Mouse (Mus musculus): ENCODE data around the gene Macf1. TPM values are rescaled to one million over a fixed set of nuclear protein-coding genes. Genes with fewer than 3 reads are reported as not detected.

The Macf1 gene
- polyA plus RNA-seq, 1 experiment from 2014 or later = 120 TPM

- no peak for ATAC-seq (ENCODE audit: low FRiP score)
- peaks cover 70% of the 10 kb centered on the region for H3K36me3 ChIP-seq (replicated peaks; ENCODE audit: control insufficient read depth, insufficient read depth)
- peaks cover 38% of the 10 kb centered on the region for H3K4me1 ChIP-seq (replicated peaks; ENCODE audit: control insufficient read depth, insufficient read depth, low read length)
- DNase-seq (ENCODE audit: low spot score) = no peak
- no peak overlapping the region for H3K9ac ChIP-seq
- no peak overlapping the region for H3K4me2 ChIP-seq (replicated peaks)
- H3K27ac ChIP-seq = no peak overlapping the region
- no peaks in the 10 kb centered on the region for H3K9me3 ChIP-seq (ENCODE audit: control insufficient read depth, low read length)
- H3K27me3 ChIP-seq (ENCODE audit: control insufficient read depth, insufficient read depth, low read length) = no peaks in the 10 kb centered on the region
- WGBS = 60% methylated on average over 7 of the region's 7 CpGs
- H3K4me3 ChIP-seq (replicated peaks; ENCODE audit: low read length) = no peak overlapping the region
These were observed 3.2 kb downstream of the Macf1 start for GRCm38 (mm10) chr4:123680962-123681361.

- 15% methylated on average over 10 of the region's 10 CpGs for WGBS
- Histone ChIP-seq H3K4me2 (replicated peaks) (0 out of 2 replicates have a peak overlapping the region, but pooled peaks have one; percentile 7), H3K27ac (peak overlapping the region; percentile 80), H3K9ac (peak overlapping the region; percentile 28; the same call in 1 of the 2 replicates), H3K27me3 (ENCODE audit: control insufficient read depth, insufficient read depth, low read length) (no peaks in the 10 kb centered on the region), H3K4me1 (replicated peaks; ENCODE audit: control insufficient read depth, insufficient read depth, low read length) (peaks cover 24% of the 10 kb centered on the region), H3K36me3 (replicated peaks; ENCODE audit: control insufficient read depth, insufficient read depth) (peaks cover 72% of the 10 kb centered on the region), H3K9me3 (ENCODE audit: control insufficient read depth, low read length) (no peaks in the 10 kb centered on the region), H3K4me3 (replicated peaks; ENCODE audit: low read length) (no peak overlapping the region)
- DNase-seq (ENCODE audit: low spot score) (no peak), ATAC-seq (ENCODE audit: low FRiP score) (no peak)
These were observed 6.9 kb downstream of the Macf1 start for GRCm38 (mm10) chr4:123677060-123677804.

- Histone ChIP-seq H3K27ac (0 out of 2 replicates have a peak overlapping the region, but pooled peaks have one; percentile 16), H3K4me3 (replicated peaks; ENCODE audit: low read length) (no peak overlapping the region), H3K4me1 (replicated peaks; ENCODE audit: control insufficient read depth, insufficient read depth, low read length) (peaks cover 26% of the 10 kb centered on the region), H3K27me3 (ENCODE audit: control insufficient read depth, insufficient read depth, low read length) (no peaks in the 10 kb centered on the region), H3K9ac (no peak overlapping the region), H3K4me2 (replicated peaks) (no peak overlapping the region), H3K36me3 (replicated peaks; ENCODE audit: control insufficient read depth, insufficient read depth) (peaks cover 26% of the 10 kb centered on the region), H3K9me3 (ENCODE audit: control insufficient read depth, low read length) (no peaks in the 10 kb centered on the region)
- DNase-seq (ENCODE audit: low spot score) = no peak
- ATAC-seq (ENCODE audit: low FRiP score) = 0 out of 2 replicates have a peak, but pooled peaks have one; percentile 44
These were observed 13.6 kb downstream of the Macf1 start for GRCm38 (mm10) chr4:123670598-123670997.

GRCm38 (mm10) chr4:123669696-123670095 lies 14.5 kb downstream of the Macf1 start:
- Histone ChIP-seq H3K9ac (no peak overlapping the region), H3K27me3 (ENCODE audit: control insufficient read depth, insufficient read depth, low read length) (no peaks in the 10 kb centered on the region), H3K36me3 (replicated peaks; ENCODE audit: control insufficient read depth, insufficient read depth) (peaks cover 17% of the 10 kb centered on the region), H3K4me3 (replicated peaks; ENCODE audit: low read length) (no peak overlapping the region), H3K27ac (no peak overlapping the region), H3K4me1 (replicated peaks; ENCODE audit: control insufficient read depth, insufficient read depth, low read length) (peaks cover 34% of the 10 kb centered on the region), H3K4me2 (replicated peaks) (no peak overlapping the region), H3K9me3 (ENCODE audit: control insufficient read depth, low read length) (no peaks in the 10 kb centered on the region)
- 81% methylated on average over 6 of the region's 6 CpGs for WGBS
- ATAC-seq (ENCODE audit: low FRiP score) (no peak), DNase-seq (ENCODE audit: low spot score) (no peak)

- Histone ChIP-seq H3K4me2 (replicated peaks) (no peak overlapping the region), H3K36me3 (replicated peaks; ENCODE audit: control insufficient read depth, insufficient read depth) (peaks cover 8% of the 10 kb centered on the region; the same call in 1 of the 2 replicates), H3K27me3 (ENCODE audit: control insufficient read depth, insufficient read depth, low read length) (no peaks in the 10 kb centered on the region), H3K4me3 (replicated peaks; ENCODE audit: low read length) (no peak overlapping the region), H3K27ac (peak overlapping the region; percentile 48), H3K9ac (no peak overlapping the region), H3K4me1 (replicated peaks; ENCODE audit: control insufficient read depth, insufficient read depth, low read length) (peaks cover 47% of the 10 kb centered on the region), H3K9me3 (ENCODE audit: control insufficient read depth, low read length) (no peaks in the 10 kb centered on the region)
- 11% methylated on average over 1 of the region's 1 CpGs for whole genome bisulfite sequencing
- no peak for ATAC-seq (ENCODE audit: low FRiP score)
- DNase-seq (ENCODE audit: low spot score) = peak; percentile 96
These were observed 16.8 kb downstream of the Macf1 start for GRCm38 (mm10) chr4:123667260-123667867.

- peaks cover 7% of the 10 kb centered on the region; the same call in 1 of the 2 replicates for H3K36me3 ChIP-seq (replicated peaks; ENCODE audit: control insufficient read depth, insufficient read depth)
- H3K9me3 ChIP-seq (ENCODE audit: control insufficient read depth, low read length) = no peaks in the 10 kb centered on the region
- H3K4me1 ChIP-seq (replicated peaks; ENCODE audit: control insufficient read depth, insufficient read depth, low read length) = peaks cover 56% of the 10 kb centered on the region
- H3K9ac ChIP-seq = no peak overlapping the region
- peak overlapping the region; percentile 98 for H3K27ac ChIP-seq
- no peak overlapping the region for H3K4me3 ChIP-seq (replicated peaks; ENCODE audit: low read length)
- 81% methylated on average over 1 of the region's 1 CpGs for WGBS
- no peaks in the 10 kb centered on the region for H3K27me3 ChIP-seq (ENCODE audit: control insufficient read depth, insufficient read depth, low read length)
- ATAC-seq (ENCODE audit: low FRiP score) = no peak
- no peak overlapping the region for H3K4me2 ChIP-seq (replicated peaks)
- DNase-seq (ENCODE audit: low spot score) = no peak
These were observed 17.6 kb downstream of the Macf1 start for GRCm38 (mm10) chr4:123666517-123666916.

- no peaks in the 10 kb centered on the region for H3K27me3 ChIP-seq (ENCODE audit: control insufficient read depth, insufficient read depth, low read length)
- DNase-seq (ENCODE audit: low spot score) = no peak
- WGBS = 30% methylated on average over 11 of the region's 11 CpGs
These were observed 18.4 kb downstream of the Macf1 start for GRCm38 (mm10) chr4:123665681-123666278.

GRCm38 (mm10) chr4:123664951-123665661 lies 19.1 kb downstream of the Macf1 start:
- Histone ChIP-seq H3K4me3 (replicated peaks; ENCODE audit: low read length) (peak overlapping the region; percentile 79), H3K9ac (peak overlapping the region; percentile 97), H3K9me3 (ENCODE audit: control insufficient read depth, low read length) (no peaks in the 10 kb centered on the region), H3K27me3 (ENCODE audit: control insufficient read depth, insufficient read depth, low read length) (no peaks in the 10 kb centered on the region), H3K4me1 (replicated peaks; ENCODE audit: control insufficient read depth, insufficient read depth, low read length) (peaks cover 54% of the 10 kb centered on the region), H3K36me3 (replicated peaks; ENCODE audit: control insufficient read depth, insufficient read depth) (no peaks in the 10 kb centered on the region), H3K4me2 (replicated peaks) (peak overlapping the region; percentile 92), H3K27ac (peak overlapping the region; percentile 98)
- WGBS = under 1% methylated on average over 50 of the region's 58 CpGs
- DNase-seq (ENCODE audit: low spot score) (no peak), ATAC-seq (ENCODE audit: low FRiP score) (peak; percentile 13; the same call in 1 of the 2 replicates)

More at GRCm38 (mm10) chr4:123665681-123666278, 18.4 kb downstream of the Macf1 start:
- Histone ChIP-seq H3K36me3 (replicated peaks; ENCODE audit: control insufficient read depth, insufficient read depth) (no peaks in the 10 kb centered on the region), H3K4me2 (replicated peaks) (peak overlapping the region; percentile 92), H3K4me3 (replicated peaks; ENCODE audit: low read length) (peak overlapping the region; percentile 79), H3K27ac (peak overlapping the region; percentile 98), H3K4me1 (replicated peaks; ENCODE audit: control insufficient read depth, insufficient read depth, low read length) (peaks cover 56% of the 10 kb centered on the region), H3K9me3 (ENCODE audit: control insufficient read depth, low read length) (no peaks in the 10 kb centered on the region), H3K9ac (peak overlapping the region; percentile 97)
- no peak for ATAC-seq (ENCODE audit: low FRiP score)
